Mouse (Mus musculus) kidney, adult 2 months (tissue): ENCODE data around the gene Gpc6.

ENCODE experiments used
- CTCF ChIP-seq: fragments of 200-500 bp; conservative IDR thresholded peaks from 2 replicates; pipeline ENCODE4 v1.5.1; 2011; ENCODE audit warnings: low read depth, mild to moderate bottlenecking, control low read depth, low read length, moderate library complexity, mixed read lengths; ENCODE audit not compliant: insufficient read depth, insufficient read length
- POLR2A ChIP-seq: fragments of 200-500 bp; IDR thresholded peaks from one replicate; pipeline ENCODE4 v1.6.1; 2011; ENCODE audit warnings: low read depth, low read length, control low read depth

DNA sequence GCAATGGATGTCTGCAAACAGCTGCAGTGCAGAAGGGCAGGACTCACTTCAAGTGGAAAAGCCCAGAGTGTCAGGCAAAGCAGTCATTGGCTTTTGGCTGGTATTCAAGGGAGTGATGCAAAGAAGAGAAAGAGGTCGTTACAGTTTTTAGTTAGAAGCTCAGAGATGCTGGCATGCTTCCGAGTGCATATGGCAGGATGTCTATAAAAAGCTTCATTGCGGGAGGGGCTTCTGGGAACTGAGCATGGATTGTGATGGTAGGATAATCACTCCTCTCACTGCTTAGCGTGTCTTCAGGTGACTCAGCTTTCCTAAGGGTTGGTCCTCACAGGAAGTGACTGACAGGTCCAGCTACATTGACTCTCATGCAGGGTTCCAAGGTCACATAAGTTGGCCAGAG is 221.0 kb downstream of the Gpc6 start:
- TF ChIP-seq CTCF (no peak), POLR2A (no peak)
